Mouse (Mus musculus) spleen, adult 2 months (tissue): ENCODE data around the gene Insm1.

Experiments used
- CTCF ChIP-seq: fragments of 200-500 bp; IDR thresholded peaks from 2 replicates; pipeline ENCODE4 v1.5.1; 2011; ENCODE audit warnings: mild to moderate bottlenecking, inconsistent platforms; ENCODE audit not compliant: insufficient read depth, insufficient read length, insufficient replicate concordance; ENCODE audit errors: extremely low read depth
- POLR2A ChIP-seq: fragments of 200-500 bp; IDR thresholded peaks from 2 replicates; pipeline ENCODE4 v1.6.1; 2011; ENCODE audit warnings: low read depth, low read length, inconsistent platforms

- TF ChIP-seq POLR2A (no peak), CTCF (no peak)
These were observed 806 bp downstream of the Insm1 start for GRCm38 (mm10) chr2:146222279-146223175.
